In the genomic region with DNA sequence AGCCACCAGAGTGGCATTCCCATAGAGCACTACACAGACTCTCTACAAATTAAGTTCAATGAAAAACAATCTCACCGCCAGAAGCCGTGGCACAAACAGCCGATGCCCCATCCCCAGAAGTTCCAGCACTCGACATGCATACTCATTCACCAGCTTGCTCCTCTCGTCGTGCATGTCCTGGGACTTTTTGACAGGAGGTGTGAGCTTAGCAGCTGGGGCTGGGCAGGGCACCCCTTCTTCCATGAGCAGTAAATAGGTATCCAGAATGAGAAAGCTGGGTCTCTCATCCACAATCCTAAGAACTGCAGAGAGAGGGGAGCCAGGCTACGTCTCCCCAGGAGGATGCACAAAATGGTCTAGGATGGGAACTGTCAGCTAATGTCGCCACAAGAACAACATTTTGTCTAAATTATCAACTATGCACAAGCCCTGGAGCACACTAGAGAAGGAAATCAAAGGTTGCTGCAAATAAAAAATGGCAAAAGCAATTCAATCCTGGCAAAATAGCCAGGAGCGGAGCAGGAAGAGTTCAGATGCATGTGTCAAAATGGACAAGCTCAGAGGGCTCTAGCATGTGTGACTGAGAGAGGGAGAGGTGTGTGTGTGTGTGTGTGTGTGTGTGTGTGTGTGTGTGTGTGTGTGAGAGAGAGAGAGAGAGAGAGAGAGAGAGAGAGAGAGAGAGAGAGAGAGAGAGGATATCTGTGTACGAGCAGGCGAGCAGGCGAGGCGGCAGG, we compare ENCODE assay signal across 8 mouse cellular contexts.
DNase-seq lines count a peak whose midpoint lies in the region; ATAC-seq and TF ChIP-seq lines count a peak whose summit lies in the region.

No protein-coding gene starts in this region.

- no peaks in the 10 kb centered on the region for H3K27me3 ChIP-seq in kidney, postnatal 0 days (ENCODE audit: insufficient read depth, low read length)
- no peaks in the 10 kb centered on the region for H3K27me3 ChIP-seq in liver, embryonic 12.5 days (replicated peaks)

- H3K9me3 ChIP-seq in kidney, postnatal 0 days (replicated peaks; ENCODE audit: low read length): no peaks in the 10 kb centered on the region
- no peaks in the 10 kb centered on the region for H3K9me3 ChIP-seq in liver, embryonic 12.5 days (replicated peaks)

- no peaks in the 10 kb centered on the region for H3K4me1 ChIP-seq in kidney, postnatal 0 days (replicated peaks; ENCODE audit: insufficient read depth, low read length)
- H3K4me1 ChIP-seq in liver, embryonic 12.5 days: peaks cover 9% of the 10 kb centered on the region

- ATAC-seq in kidney, postnatal 0 days (replicated peaks; ENCODE audit: low FRiP score, low read depth): peak; percentile 40
- no peak for ATAC-seq in liver, embryonic 12.5 days

- no peaks in the 10 kb centered on the region for H3K36me3 ChIP-seq in kidney, postnatal 0 days (ENCODE audit: insufficient read depth, low read length)
- H3K36me3 ChIP-seq in liver, embryonic 12.5 days: no peaks in the 10 kb centered on the region

- peak overlapping the region; percentile 25 for H3K4me3 ChIP-seq in kidney, postnatal 0 days (replicated peaks; ENCODE audit: low read depth, low read length)
- peak overlapping the region; percentile 29 for H3K4me3 ChIP-seq in liver, embryonic 12.5 days

- H3K9ac ChIP-seq in kidney, postnatal 0 days (ENCODE audit: low read depth, low read length): 0 out of 2 replicates have a peak overlapping the region, but pooled peaks have one; percentile 5
- no peak overlapping the region; the same call in 1 of the 2 replicates for H3K9ac ChIP-seq in liver, embryonic 12.5 days

- 15% methylated on average over 13 of the region's 13 CpGs for WGBS in kidney, postnatal 0 days
- 37% methylated on average over 13 of the region's 13 CpGs for WGBS in liver, embryonic 12.5 days (ENCODE audit: insufficient replicate concordance)

- peak overlapping the region; percentile 61 for H3K4me2 ChIP-seq in kidney, postnatal 0 days (ENCODE audit: low read length)
- H3K4me2 ChIP-seq in liver, embryonic 12.5 days: peak overlapping the region; percentile 59

- TF ChIP-seq CTCF in kidney, postnatal 0 days (IDR thresholded peaks at IDR 0.05; ENCODE audit: low read depth): no peak

- no peak for DNase-seq in kidney, postnatal 0 days (ENCODE audit: low spot score)
- no peak for DNase-seq in kidney, adult 18-20 months
- DNase-seq in cerebellum, adult 8-10 months: peak; percentile 57
- DNase-seq in frontal cortex, postnatal 25 days (ENCODE audit: low spot score in 2 of 2): peak; percentile 22 to 39
- peak; percentile 30 for DNase-seq in right cerebral cortex, postnatal 4 days
- DNase-seq in ovary, postnatal 14 days (ENCODE audit: low spot score): no peak
- no peak for DNase-seq in kidney, postnatal 25 days

- no peak overlapping the region for H3K27ac ChIP-seq in kidney, postnatal 0 days
- no peak overlapping the region for H3K27ac ChIP-seq in liver, embryonic 12.5 days

Comparison
In these comparisons a context has a peak if more than half of its experiments do, and no peak if none do; other contexts are left out.
1. DNase-seq: peak in cerebellum, adult 8-10 months (single experiment), frontal cortex, postnatal 25 days (2 of 2) and right cerebral cortex, postnatal 4 days (single experiment); none in kidney, postnatal 0 days (single experiment), kidney, adult 18-20 months (single experiment), ovary, postnatal 14 days (single experiment) and kidney, postnatal 25 days (0 of 2).